Mouse (Mus musculus) frontal cortex, adult 2 months (tissue): ENCODE measurements around the gene Zfp658. TPM values are rescaled to one million over a fixed set of nuclear protein-coding genes. Genes with fewer than 3 reads are reported as not detected.

Source experiments
- DNase-seq, 2 experiments: peaks; one replicate each; pipeline ENCODE4 v3.0.0; 2022; ENCODE audit warnings: low spot score in 1 of 2; ENCODE audit errors: extremely low spot score in 1 of 2
- polyA plus RNA-seq: library from polyadenylated mRNA; depleted of rRNA; stranded (reverse); fragments of >200 nt; gene quantifications from 2 replicates; pipeline ENCODE4 v1.2.3, GENCODE M21; 2012; rRNA removed

The Zfp658 gene
- 9.3 and 9.5 TPM in 2 replicates for polyA plus RNA-seq

DNA sequence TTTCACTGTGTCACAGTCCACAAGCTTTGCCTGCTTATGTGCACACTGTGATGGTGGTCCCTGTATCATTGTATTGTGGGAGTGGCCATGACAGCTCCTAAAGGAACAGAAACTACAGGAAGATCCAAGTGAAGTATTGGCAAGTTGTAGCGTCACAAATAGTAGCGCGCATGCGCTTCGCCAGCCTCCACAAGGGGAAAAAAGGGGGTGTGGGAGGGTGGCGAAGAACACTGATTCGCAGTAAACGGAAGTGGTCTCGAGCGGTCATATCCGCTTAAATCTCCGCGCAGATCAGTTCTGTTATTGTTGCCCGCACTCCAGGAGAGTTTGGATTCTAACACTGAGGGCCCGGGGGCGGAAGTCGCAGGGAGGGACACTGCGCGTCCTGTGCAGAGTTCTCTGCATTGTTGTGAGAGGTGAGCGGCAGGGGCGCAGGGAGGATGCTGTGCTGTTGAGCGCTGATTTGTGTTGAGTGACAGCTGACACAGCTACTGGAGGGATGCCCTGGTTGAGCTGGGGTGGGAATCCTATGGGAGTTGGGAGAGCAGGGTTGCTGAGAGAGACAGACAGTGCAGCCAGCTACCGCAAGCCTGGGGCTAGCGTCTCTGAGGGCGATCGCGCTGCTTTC, at the start of gene Zfp658:
Gene Zfp658 (plus strand): TSS at position 251 of the 628 bp plus-strand sequence.
- DNase-seq = peak; percentile 74 to 91

DNA sequence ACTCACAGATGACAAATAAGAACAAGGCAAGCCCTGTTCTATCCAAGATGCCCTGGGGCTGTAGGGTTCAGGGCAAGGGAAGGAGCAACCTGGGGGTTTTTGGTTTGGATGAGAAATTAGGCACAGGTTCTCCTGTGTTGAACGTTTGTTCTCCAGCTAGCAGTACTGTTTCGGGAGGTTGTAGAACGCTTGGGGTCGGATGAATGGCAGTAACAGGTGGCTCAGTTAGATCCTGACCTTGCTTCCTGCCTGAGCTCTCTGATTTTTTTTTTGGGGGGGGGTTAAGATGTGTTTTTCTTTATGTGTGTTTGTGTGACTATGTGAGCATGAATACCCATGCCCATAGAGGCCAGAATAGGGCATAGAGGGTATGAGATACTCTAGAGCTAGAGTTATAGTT, 49.5 kb upstream of the Zfp658 start:
- DNase-seq = no peak

DNA sequence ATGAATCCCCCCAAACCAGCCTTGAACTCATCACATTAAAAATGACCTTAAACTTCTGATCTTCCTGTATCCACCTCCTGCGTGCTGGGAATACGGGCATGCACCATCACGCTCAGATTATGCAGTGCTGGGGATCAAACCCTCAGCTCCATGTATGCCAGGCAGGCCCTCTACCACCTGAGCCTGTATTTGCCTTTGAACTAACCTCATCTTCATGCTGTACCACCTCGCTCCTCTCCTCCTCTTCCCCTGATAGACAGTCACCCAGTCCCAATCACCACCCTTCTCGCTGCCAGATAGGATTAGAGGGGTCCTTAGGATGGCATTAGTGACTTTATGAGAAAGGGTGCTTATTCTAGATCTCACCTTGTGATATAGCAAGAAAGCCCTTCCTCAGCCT, 47.0 kb upstream of the Zfp658 start:
- DNase-seq = no peak

DNA sequence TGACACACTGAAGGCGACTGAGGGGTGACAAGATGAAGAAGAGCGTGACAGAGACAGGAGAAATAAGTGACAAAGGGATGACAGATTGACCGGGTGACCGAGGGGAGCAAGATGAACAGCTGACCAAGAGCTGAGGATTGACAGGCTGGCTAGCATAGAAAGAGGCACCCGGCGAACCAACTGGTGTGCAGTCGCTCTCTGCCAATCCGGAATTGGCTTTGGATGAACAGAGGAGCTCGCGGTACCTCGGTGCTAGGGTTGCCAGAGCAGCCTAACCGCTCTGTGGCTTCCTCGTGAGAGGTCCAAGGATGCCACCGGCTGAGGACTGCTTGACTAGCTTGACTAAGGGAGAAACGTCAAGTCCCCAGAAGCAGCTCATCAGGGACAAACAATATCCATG, 43.7 kb upstream of the Zfp658 start:
- no peak for DNase-seq

DNA sequence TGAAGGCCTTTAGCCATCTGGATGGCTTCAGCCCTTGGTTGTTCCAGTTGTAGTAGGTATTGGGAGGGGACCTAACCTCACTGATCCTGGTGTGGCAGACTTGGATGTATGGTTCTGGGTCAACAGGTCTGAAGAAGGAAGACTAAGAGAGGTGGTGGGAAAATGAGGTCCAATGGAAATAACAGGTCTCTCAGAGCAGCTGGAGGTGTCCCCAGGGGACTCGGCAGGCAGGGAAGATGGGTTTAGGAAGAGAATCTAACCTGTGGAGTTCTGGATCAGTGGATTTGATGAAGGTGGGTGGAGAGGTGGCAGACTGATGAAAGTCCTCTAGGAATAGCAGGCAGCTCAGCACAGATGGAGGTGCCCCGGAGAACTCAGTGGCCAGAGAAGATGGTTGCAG, 39.3 kb upstream of the Zfp658 start:
- no peak for DNase-seq

DNA sequence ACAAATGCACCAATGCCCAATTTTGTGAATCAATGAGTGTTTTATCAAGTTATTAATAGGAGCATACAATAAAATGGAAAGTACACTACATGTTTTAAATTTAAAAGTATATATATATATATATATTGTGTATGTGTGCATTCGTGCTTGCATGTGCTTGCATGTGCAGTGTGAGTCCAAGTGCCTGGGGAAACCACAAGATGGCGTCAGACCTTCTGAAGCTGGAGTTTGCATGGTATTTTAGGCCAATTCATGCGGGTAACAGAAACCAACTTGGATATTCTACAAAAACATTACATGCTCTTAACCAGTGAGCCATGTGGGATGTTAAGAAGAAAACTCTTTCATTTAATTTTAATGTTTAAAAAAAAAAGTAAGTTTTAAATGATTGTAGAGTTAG, 36.7 kb upstream of the Zfp658 start:
- no peak for DNase-seq

DNA sequence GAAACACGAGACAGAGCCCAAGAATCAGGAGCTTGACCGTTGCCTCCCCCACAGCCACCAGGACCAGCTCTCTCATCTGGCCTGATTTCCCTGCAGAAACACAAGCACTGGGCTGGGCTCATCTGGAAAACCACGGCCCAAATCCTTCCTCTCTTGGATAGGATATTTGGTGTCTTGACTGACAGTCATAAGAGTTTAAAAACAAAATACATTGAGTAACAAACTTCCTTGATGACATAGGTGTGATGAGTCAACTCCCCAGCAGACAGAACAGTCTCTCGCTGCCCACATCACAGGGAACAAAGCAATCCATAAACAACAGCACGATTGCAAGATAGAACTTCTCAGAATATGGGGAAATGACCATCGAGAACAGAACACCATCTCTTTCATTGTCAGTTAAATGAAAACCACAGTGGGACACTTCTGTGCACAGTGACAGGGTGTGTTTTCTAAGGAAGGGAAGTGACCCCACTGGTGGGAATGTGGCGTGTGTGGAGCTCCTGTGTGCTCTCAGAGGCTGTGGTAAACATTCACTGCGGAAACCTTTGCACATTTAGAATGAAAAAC, 31.8 kb upstream of the Zfp658 start:
- no peak for DNase-seq

DNA sequence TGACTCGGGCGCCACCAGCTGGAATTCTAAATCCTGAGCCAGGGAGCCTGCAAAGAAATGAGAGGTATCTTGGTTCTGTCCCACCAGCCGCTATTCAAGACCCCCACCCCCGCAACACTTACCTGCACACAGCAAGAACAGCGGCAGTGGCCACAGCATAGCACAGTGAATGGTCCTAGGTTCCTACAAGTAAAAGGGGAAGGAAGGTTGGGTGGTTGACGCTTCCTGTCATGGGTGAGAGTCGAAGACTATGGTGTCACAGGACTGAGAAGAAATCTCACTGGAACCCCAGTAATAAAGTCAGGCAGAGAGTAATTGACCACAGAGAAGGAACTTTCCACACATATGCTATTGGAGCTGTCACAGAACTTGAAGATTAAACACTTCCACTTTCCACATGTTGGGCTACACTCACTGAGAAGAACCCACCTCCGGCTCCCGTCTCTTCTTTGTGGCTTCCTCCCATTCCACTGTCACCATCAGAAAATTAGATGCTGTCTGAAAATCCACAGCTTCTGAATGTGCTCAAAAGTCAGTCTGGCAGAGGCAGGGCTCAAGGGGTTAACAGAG, 29.0 kb upstream of the Zfp658 start:
- DNase-seq = no peak

DNA sequence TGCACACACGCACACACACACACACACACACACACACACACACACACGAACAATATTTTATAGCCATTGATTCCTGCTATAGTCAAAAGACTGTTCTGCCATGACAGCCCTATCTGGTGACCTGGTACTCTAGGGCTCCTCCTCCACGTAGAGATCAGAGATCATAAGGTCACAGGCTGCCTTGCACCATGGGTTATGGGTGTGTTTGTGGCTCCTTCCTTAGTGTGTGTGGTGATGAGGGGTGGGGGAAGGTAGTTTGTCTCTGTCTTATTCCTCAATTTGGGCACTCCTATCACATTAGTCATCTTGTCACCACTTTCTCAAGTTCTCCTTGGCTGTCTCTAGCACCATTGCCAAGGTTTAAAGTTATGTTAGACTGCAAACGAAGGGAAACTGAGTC, 23.5 kb upstream of the Zfp658 start:
- no peak for DNase-seq

DNA sequence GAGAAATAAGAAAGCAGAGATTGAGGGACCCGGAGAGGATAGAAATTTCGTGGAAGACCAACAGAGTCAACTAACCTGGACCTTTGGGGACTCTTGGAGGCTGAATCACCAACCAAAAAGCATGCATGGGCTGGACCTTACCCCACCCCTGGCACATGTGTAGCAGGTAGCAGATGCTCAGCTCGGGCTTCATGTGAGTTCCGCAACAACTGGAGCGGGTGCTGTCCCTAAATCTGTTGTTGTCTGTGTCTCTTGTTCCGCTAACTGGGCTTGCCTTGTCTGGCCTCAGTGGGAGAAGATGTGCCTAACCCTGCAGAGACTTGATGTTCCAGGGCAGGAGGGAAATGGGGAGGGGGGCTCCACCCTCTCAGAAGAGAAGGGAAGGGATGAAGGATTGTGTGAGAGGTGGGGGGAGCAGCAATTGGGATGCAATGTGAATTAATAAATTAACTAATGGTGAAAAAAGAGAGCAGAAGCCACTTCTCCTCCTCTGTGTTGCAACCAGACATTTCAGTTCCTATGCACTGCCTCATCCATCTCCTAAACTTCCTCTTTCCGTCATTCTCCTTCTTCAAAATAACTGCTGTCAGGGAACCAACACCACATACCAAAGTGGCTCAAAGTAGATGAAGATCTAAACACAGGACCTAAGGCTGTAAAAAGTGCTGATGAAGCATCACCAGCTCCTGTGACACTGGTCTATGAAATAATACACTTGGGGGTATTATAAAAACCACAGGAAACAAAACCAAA, 17.7 kb upstream of the Zfp658 start, which contains the start of gene Cd33:
Gene Cd33 (minus strand): TSS at position 204 of the 753 bp plus-strand sequence.
- no peak for DNase-seq

DNA sequence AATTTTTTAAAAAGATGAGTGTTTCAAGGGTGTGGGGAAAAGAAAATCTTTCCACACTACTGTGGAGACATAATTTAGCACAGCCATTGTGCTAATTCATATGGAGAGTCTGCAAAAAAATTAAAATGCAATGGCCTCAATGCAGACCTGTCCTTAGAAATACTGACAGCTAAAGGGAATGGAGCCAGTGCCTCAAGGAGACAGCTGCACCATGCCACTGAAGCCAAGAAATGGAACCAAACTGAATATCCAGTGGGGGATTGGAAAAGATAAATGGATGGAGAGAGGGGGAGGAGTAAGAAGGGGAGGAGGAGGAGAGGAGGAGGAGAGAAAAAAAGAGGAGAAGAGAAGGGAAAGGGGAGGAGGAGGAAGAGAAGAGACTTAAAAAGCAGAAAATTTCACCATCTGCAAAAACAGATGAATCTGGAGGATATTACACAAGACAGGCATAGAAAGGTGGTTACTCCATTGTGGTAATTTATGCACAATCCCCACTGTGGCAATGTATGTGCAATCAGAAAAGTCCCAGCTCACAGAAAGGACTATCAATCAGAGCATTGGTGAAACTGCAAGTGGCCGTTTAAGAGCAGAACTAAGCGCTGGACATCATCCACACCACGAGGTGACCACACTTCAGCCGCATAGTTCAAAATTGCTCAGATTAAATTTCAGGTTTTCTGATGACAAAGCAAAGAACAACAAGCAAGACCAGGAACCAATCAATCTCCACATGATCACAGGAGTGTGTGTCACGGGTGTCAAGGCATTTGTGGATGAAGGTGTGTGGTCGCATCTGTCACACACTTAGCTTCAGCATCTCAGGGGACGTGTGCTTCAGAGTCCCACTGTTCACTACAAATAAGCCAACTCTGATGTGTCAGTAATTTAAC, 16.2 kb upstream of the Zfp658 start:
- no peak for DNase-seq

DNA sequence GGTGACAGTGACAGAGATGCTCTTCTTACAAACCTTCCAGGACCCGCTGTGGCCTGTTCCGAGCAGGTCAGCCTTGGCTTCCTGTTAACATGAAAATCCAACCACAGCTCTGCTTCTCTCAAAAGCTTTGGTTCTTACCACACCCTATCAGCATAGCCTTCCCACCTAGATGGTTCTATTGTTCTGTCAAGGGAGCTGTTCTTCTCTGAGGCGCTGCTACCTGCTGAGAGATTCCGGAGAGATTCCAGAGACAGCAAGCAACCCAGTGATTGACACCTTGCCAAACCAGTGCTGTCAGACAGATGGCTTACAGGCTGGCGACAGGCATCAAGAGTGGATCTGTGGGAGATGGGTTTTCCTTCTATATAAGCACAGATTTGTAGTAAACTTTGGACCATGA, 14.4 kb upstream of the Zfp658 start:
- no peak for DNase-seq

DNA sequence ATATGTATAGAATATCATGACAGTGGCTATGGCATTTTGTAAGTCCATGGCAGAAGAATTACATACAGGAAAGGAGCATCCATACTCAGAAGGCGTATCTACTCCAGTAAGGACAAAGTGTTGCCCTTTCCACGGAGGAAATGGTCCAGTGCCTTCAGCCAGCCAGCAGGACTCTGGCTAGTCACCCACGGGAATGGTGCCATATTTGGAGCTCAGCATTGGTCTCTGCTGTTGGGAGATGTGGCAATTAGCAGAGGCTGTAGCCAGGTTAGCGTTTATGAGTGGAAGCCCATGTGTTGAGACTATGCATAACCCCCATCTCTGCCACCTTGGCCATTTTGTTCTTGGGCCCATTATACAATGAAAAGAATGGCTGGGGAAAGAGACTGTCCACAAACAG, 13.8 kb upstream of the Zfp658 start:
- no peak for DNase-seq

DNA sequence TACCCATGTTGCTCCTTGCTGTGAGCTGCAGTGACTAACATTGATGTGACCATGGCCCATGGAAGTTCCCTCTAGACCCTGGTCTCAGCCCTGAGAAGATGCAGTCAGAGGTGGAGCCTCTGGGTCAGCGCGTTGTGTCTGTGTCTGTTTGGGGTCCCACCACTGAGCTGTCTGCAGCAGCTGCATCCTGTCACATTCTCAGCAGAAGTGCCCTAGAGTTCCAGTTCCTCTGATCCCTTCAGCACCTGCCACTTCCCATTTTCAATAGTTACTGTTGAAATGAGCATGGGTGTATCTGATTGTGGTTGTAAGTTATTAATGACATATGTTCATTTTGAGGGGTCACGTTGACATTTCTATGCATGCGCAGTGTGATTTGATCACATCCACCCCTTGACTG, 8.9 kb upstream of the Zfp658 start:
- DNase-seq = no peak

DNA sequence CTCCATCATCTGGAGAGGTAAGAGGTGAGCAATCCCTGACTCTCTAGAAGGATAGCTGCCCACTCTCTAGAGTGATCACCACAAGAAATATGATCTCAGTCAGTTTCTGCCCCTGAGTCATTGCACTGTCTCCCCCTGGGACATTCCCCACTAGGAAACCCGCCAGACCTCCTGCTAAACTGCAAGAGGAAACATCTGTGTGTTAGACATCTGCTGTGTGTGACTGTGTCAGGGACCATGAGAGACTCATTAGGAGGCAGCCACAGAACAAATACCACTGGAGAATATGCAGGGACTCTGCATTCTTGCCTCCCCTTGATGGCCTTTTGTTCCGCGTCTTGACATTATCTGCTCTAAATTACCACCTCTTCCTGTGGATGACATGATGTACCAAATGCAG, 7.5 kb upstream of the Zfp658 start:
- no peak for DNase-seq

DNA sequence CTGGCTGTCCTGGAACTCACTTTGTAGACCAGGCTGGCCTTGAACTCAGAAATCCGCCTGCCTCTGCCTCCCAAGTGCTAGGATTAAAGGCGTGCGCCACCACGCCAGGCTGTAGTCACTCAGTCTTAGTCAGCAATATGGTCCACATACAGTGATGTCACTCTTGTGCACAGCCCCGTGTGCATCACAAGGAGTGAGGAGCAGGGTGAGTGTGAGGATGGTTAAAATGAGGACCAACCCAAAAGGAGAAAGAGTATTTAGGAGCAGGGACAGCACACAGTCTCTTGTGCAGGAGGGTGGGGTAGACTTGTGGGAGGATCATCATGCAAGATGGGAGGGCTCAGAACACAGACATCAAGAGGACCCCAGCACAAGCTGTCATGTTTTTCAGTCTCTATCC, 6.7 kb upstream of the Zfp658 start:
- no peak for DNase-seq

DNA sequence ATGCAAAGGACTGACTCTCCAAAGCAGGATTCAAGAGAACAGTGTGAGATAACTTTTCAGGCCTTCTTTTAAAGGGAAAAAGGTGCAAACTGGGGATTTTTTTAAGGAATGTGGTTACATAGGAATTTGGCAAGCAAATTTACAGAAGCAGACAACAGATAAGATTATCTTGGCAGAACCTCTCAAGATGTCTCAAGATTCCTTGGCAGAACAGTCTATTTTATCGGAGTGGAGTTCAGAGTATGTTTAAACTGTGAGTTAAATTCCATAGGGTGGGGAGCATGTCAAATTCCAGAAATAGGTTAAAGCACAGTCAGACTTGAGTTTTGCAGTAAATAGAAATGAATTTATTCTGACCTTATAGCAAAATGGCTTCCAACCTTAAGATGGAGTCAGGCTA, 5.2 kb upstream of the Zfp658 start:
- DNase-seq = no peak

DNA sequence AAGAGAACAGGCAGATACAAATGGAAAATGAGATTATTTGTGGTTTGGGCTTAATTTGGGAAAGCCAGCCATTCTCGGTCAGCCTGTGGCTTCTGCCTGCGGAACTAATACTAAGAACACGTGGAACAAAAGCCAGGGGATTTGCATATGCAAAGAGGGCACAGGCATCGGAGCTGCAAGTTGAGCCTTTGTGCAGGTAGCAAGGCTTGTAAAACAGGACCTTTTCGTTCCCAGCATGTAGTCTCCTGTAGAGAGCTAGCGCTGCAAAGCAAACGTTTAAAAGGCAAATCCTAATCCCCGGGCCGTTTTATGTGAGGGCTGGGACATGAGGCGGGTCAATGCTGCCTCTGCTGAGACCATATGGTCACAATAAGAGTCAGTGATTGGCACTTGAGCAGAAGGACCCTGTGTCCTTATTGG, 605 bp downstream of the Zfp658 start:
- DNase-seq = no peak

DNA sequence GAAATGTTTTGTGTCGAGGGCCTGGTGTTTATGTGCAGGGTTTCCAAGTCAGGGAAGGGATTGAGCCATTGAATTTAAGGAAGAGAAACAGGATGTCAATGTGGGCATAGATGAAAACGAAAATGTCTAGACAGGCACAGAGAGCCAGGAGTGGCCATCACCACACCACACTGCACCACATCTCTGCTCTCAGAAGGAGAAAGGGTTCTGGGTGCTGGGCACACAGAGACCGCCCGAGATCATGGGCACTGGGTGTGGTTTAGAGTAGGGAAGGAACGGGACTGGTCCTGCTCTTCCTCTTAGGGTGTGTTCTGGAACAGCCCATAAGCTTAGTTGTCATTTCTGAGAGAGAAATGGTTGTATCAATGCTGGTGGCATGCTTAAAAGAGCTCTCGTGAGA, 1.2 kb downstream of the Zfp658 start:
- no peak for DNase-seq

DNA sequence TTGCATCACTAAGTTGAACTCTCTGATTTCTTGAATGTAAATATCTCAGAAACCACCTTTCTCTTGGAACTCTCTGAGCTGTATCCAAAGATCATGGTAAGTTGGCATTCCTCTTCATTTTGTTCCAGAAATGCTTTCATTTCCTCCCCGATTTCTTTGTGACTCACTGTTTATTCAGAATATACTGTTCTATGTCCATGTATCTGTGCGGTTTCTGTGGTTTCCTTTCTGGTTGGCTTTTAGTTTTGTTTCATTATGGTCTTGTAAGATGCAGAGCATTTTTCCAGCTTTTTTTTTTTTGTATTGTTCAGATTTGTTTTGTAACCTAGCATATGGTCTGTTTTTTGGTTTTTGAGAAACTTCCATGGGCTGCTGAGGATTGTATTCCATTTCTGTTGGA, 9.2 kb downstream of the Zfp658 start:
- DNase-seq = no peak
